Mouse (Mus musculus): Measurements from ENCODE around the gene Cyp4b1.

DNA sequence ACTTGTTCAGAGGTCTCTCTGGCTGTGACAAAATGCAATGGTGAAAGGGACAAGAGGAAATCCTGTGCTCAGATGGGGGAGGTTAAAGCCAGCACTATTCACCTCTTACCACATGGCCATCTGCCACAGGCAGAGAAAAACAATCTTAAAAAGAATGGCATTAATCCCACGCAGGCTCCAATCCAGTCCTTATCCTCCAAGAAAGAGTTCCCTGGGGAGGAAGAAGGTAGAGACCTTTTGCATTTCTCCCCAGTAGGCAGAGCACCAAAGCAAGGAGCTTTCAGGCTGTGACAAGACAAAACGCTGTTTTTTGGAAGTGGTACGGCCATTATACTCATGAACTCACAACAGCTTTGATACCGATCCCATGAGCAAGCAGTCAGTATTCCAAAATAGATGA lies 38.8 kb upstream of the Cyp4b1 start:
- TF ChIP-seq CTCF (IDR thresholded peaks at IDR 0.05; ENCODE audit: borderline replicate concordance, extremely low read depth, insufficient read depth, insufficient read length) (no peak), POLR2A (IDR thresholded peaks at IDR 0.05; ENCODE audit: borderline replicate concordance, extremely low read depth, insufficient read depth, insufficient read length, poor library complexity, severe bottlenecking) (no peak)

Measured in brain, embryonic 14.5 days (tissue).